Mouse (Mus musculus): ENCODE results near the gene Dnajc13. TPM values are rescaled to one million over a fixed set of nuclear protein-coding genes. Genes with fewer than 3 reads are reported as not detected.
A peak's percentile ranks its signal among the peaks of the same experiment; 100 is the strongest.

The Dnajc13 gene
- polyA plus RNA-seq (2015; fragmentation: Nextera tagmentation; extraction: Ambion mirVana) = 14.5 and 15.1 TPM in 2 replicates

GRCm38 (mm10) chr9:104262823-104263352 is at the start of gene Dnajc13:
TSS of gene Dnajc13 (minus strand) at chr9:104262930.
- H3K9me3 ChIP-seq = no peaks in the 10 kb centered on the region
- H3K4me2 ChIP-seq = peak within 1 kb of the TSS; percentile 78
- ATAC-seq (ENCODE audit: extremely low read depth, insufficient number of reproducible peaks, low FRiP score, low TSS enrichment) = peak; percentile 97
- H3K27ac ChIP-seq (replicated peaks) = peak within 1 kb of the TSS; percentile 94
- peaks cover 26% of the 10 kb centered on the region for H3K4me1 ChIP-seq
- no peaks in the 10 kb centered on the region for H3K36me3 ChIP-seq
- peak within 1 kb of the TSS; percentile 97 for H3K9ac ChIP-seq
- H3K27me3 ChIP-seq (replicated peaks) = no peaks in the 10 kb centered on the region; the same call in 1 of the 2 replicates
- WGBS = under 1% methylated on average over 56 of the region's 60 CpGs
- H3K4me3 ChIP-seq = peak within 1 kb of the TSS; percentile 94

- H3K9me3 ChIP-seq = no peaks in the 10 kb centered on the region
- 5% methylated on average over 6 of the region's 6 CpGs for WGBS
- H3K4me1 ChIP-seq = no peaks in the 10 kb centered on the region
- no peaks in the 10 kb centered on the region for H3K36me3 ChIP-seq
- no peak overlapping the region for H3K4me2 ChIP-seq
- H3K4me3 ChIP-seq = no peak overlapping the region
- ATAC-seq (ENCODE audit: extremely low read depth, insufficient number of reproducible peaks, low FRiP score, low TSS enrichment) = no peak
- H3K9ac ChIP-seq = no peak overlapping the region
- H3K27me3 ChIP-seq (replicated peaks) = 0 out of 2 replicates have a peak, but pooled peaks cover 6% of the 10 kb centered on the region
- no peak overlapping the region for H3K27ac ChIP-seq (replicated peaks)
Observed at GRCm38 (mm10) chr9:104306734-104307133, 44.0 kb upstream of the Dnajc13 start.

DNA sequence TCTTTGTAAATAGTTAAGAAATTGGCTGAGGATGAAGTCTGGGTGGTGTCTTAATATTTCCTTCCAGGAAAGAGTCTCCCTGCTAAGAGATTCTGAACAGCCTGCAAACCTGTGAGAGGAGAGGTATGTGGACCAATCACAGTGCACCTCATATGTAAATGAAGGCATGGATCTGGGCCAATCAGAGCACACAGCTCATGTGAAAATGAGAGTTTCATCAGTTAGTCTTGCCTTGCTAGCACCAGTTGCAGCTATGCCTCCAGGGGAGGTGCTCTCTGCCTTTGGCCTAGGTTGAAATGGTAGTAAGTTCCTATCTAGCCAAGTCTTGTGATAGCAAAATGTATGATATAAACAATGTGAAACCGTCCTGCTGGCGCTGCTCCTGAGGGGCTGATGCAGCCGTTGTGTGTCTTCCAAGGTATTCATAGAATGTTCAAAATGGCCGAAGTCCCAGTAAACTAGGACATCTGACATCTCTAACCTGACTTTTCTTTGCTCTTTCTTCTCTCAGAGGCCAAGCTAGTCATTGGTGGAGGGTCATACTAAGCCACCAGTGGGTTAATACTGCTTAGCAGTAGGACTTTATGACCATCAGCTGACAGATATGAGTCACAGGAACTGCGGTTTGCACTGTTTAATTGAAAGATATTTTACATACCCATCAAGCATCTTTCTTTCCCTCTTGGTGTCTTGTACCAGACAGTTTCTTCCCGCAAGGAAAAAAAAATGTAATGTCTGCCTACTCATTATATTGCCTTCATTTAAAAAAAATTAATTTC is 42.8 kb upstream of the Dnajc13 start:
- H3K4me1 ChIP-seq = no peaks in the 10 kb centered on the region
- WGBS = 82% methylated on average over 6 of the region's 6 CpGs
- no peak for ATAC-seq (ENCODE audit: extremely low read depth, insufficient number of reproducible peaks, low FRiP score, low TSS enrichment)
- no peak overlapping the region for H3K27ac ChIP-seq (replicated peaks)
- no peaks in the 10 kb centered on the region for H3K9me3 ChIP-seq
- 0 out of 2 replicates have a peak, but pooled peaks cover 6% of the 10 kb centered on the region for H3K27me3 ChIP-seq (replicated peaks)
- H3K36me3 ChIP-seq = no peaks in the 10 kb centered on the region
- H3K4me3 ChIP-seq = no peak overlapping the region
- H3K4me2 ChIP-seq = no peak overlapping the region
- no peak overlapping the region for H3K9ac ChIP-seq

- no peak overlapping the region for H3K27ac ChIP-seq (replicated peaks)
- no peak overlapping the region for H3K4me2 ChIP-seq
- WGBS = 72% methylated on average over 10 of the region's 10 CpGs
- H3K9ac ChIP-seq = no peak overlapping the region
- no peak for ATAC-seq (ENCODE audit: extremely low read depth, insufficient number of reproducible peaks, low FRiP score, low TSS enrichment)
- no peaks in the 10 kb centered on the region for H3K4me1 ChIP-seq
- no peaks in the 10 kb centered on the region for H3K9me3 ChIP-seq
- H3K27me3 ChIP-seq (replicated peaks) = 0 out of 2 replicates have a peak, but pooled peaks cover 6% of the 10 kb centered on the region
- no peak overlapping the region for H3K4me3 ChIP-seq
- no peaks in the 10 kb centered on the region for H3K36me3 ChIP-seq
Observed at GRCm38 (mm10) chr9:104304800-104305199, 42.1 kb upstream of the Dnajc13 start.

GRCm38 (mm10) chr9:104304376-104304775 is 41.6 kb upstream of the Dnajc13 start:
- no peaks in the 10 kb centered on the region for H3K4me1 ChIP-seq
- no peak overlapping the region for H3K27ac ChIP-seq (replicated peaks)
- H3K9me3 ChIP-seq = no peaks in the 10 kb centered on the region
- H3K27me3 ChIP-seq (replicated peaks) = peaks cover 6% of the 10 kb centered on the region; the same call in 1 of the 2 replicates
- ATAC-seq (ENCODE audit: extremely low read depth, insufficient number of reproducible peaks, low FRiP score, low TSS enrichment) = no peak
- no peaks in the 10 kb centered on the region for H3K36me3 ChIP-seq
- no peak overlapping the region for H3K4me2 ChIP-seq
- 60% methylated on average over 4 of the region's 4 CpGs for WGBS
- no peak overlapping the region for H3K4me3 ChIP-seq
- no peak overlapping the region for H3K9ac ChIP-seq

- no peak overlapping the region for H3K27ac ChIP-seq (replicated peaks)
- 66% methylated on average over 12 of the region's 12 CpGs for WGBS
Observed at GRCm38 (mm10) chr9:104300569-104300968, 37.8 kb upstream of the Dnajc13 start.

GRCm38 (mm10) chr9:104297041-104297440 is 34.3 kb upstream of the Dnajc13 start:
- H3K4me3 ChIP-seq = no peak overlapping the region

More at GRCm38 (mm10) chr9:104300569-104300968, 37.8 kb upstream of the Dnajc13 start:
- no peaks in the 10 kb centered on the region for H3K9me3 ChIP-seq
- no peak overlapping the region for H3K9ac ChIP-seq
- no peak for ATAC-seq (ENCODE audit: extremely low read depth, insufficient number of reproducible peaks, low FRiP score, low TSS enrichment)
- no peaks in the 10 kb centered on the region; the same call in 1 of the 2 replicates for H3K27me3 ChIP-seq (replicated peaks)
- no peak overlapping the region for H3K4me2 ChIP-seq
- H3K36me3 ChIP-seq = no peaks in the 10 kb centered on the region
- H3K4me3 ChIP-seq = no peak overlapping the region
- H3K4me1 ChIP-seq = no peaks in the 10 kb centered on the region

GRCm38 (mm10) chr9:104284934-104285333 is 22.2 kb upstream of the Dnajc13 start:
- H3K9ac ChIP-seq = no peak overlapping the region
- H3K27ac ChIP-seq (replicated peaks) = no peak overlapping the region
- H3K9me3 ChIP-seq = no peaks in the 10 kb centered on the region
- no peak overlapping the region for H3K4me2 ChIP-seq
- ATAC-seq (ENCODE audit: extremely low read depth, insufficient number of reproducible peaks, low FRiP score, low TSS enrichment) = no peak
- no peak overlapping the region for H3K4me3 ChIP-seq
- H3K27me3 ChIP-seq (replicated peaks) = no peaks in the 10 kb centered on the region
- no peaks in the 10 kb centered on the region for H3K36me3 ChIP-seq
- 38% methylated on average over 6 of the region's 6 CpGs for WGBS
- H3K4me1 ChIP-seq = no peaks in the 10 kb centered on the region

More at GRCm38 (mm10) chr9:104297041-104297440, 34.3 kb upstream of the Dnajc13 start:
- H3K4me1 ChIP-seq = no peaks in the 10 kb centered on the region
- H3K27ac ChIP-seq (replicated peaks) = no peak overlapping the region
- H3K36me3 ChIP-seq = no peaks in the 10 kb centered on the region
- no peak for ATAC-seq (ENCODE audit: extremely low read depth, insufficient number of reproducible peaks, low FRiP score, low TSS enrichment)
- H3K9ac ChIP-seq = no peak overlapping the region
- no peaks in the 10 kb centered on the region for H3K9me3 ChIP-seq
- H3K27me3 ChIP-seq (replicated peaks) = no peaks in the 10 kb centered on the region; the same call in 1 of the 2 replicates
- no peak overlapping the region for H3K4me2 ChIP-seq
- WGBS = 56% methylated on average over 3 of the region's 3 CpGs

GRCm38 (mm10) chr9:104282536-104282935 is 19.8 kb upstream of the Dnajc13 start:
- H3K4me3 ChIP-seq = no peak overlapping the region
- no peaks in the 10 kb centered on the region for H3K4me1 ChIP-seq
- peaks cover 5% of the 10 kb centered on the region; the same call in 1 of the 2 replicates for H3K27me3 ChIP-seq (replicated peaks)
- H3K4me2 ChIP-seq = no peak overlapping the region
- 40% methylated on average over 8 of the region's 8 CpGs for WGBS
- ATAC-seq (ENCODE audit: extremely low read depth, insufficient number of reproducible peaks, low FRiP score, low TSS enrichment) = no peak
- H3K9ac ChIP-seq = no peak overlapping the region
- H3K36me3 ChIP-seq = no peaks in the 10 kb centered on the region
- H3K9me3 ChIP-seq = no peaks in the 10 kb centered on the region
- no peak overlapping the region for H3K27ac ChIP-seq (replicated peaks)

DNA sequence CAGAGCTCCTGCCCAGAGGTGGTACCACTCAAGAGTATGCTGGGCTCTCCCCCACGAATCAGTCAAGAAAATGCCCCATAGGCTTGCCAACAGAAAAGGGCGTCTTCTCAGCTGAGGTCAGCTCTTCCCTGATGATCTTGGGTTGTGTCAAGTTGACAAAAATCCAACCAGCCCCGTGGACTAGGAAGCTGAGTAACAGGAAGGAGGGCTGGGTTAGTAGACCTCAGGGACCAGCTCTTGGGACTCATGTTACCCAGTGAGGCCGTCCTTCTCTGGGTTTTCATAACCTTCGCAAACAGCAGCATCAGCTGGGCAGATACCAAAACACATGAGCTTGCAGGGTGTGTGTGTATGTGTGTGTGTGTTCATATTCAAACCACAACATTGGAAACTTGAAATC is 19.0 kb upstream of the Dnajc13 start:
- Histone ChIP-seq H3K36me3 (no peaks in the 10 kb centered on the region), H3K27me3 (replicated peaks) (peaks cover 5% of the 10 kb centered on the region; the same call in 1 of the 2 replicates), H3K27ac (replicated peaks) (no peak overlapping the region), H3K9me3 (no peaks in the 10 kb centered on the region), H3K4me2 (no peak overlapping the region), H3K9ac (no peak overlapping the region), H3K4me3 (no peak overlapping the region), H3K4me1 (no peaks in the 10 kb centered on the region)
- 70% methylated on average over 5 of the region's 5 CpGs for WGBS
- no peak for ATAC-seq (ENCODE audit: extremely low read depth, insufficient number of reproducible peaks, low FRiP score, low TSS enrichment)

GRCm38 (mm10) chr9:104280725-104281495 is 18.2 kb upstream of the Dnajc13 start:
- H3K9me3 ChIP-seq = no peaks in the 10 kb centered on the region
- no peak overlapping the region for H3K27ac ChIP-seq (replicated peaks)
- H3K27me3 ChIP-seq (replicated peaks) = peaks cover 5% of the 10 kb centered on the region; the same call in 1 of the 2 replicates
- no peak overlapping the region for H3K4me2 ChIP-seq
- H3K9ac ChIP-seq = no peak overlapping the region
- no peaks in the 10 kb centered on the region for H3K36me3 ChIP-seq
- ATAC-seq (ENCODE audit: extremely low read depth, insufficient number of reproducible peaks, low FRiP score, low TSS enrichment) = no peak
- no peaks in the 10 kb centered on the region for H3K4me1 ChIP-seq
- H3K4me3 ChIP-seq = no peak overlapping the region
- whole genome bisulfite sequencing = 59% methylated on average over 8 of the region's 8 CpGs

All from heart, embryonic 13.5 days (tissue).